Mouse (Mus musculus) liver, embryonic 14.5 days (tissue): ENCODE measurements at regions not wholly inside any gene's neighbourhood (a gene's known extent, or its start where the extent isn't known, plus 50 kb on each side); places are given as distances from the start of the nearest gene placed in this dataset.

Source experiments
- CTCF ChIP-seq: IDR thresholded peaks from 2 replicates; pipeline ENCODE4 v1.5.1; 2016; ENCODE audit warnings: antibody characterized with exemption, low read depth, control low read depth
- EP300 ChIP-seq: IDR thresholded peaks from 2 replicates; pipeline ENCODE4 v1.6.1; 2016; ENCODE audit warnings: antibody characterized with exemption, low read depth

GRCm38 (mm10) chr2:45925791-45926480 is 808.7 kb upstream of the Zeb2 start:
- TF ChIP-seq CTCF (no peak), EP300 (no peak)
